Mouse (Mus musculus) lung, postnatal 36 days (tissue): ENCODE measurements at regions not wholly inside any gene's neighbourhood (a gene's known extent, or its start where the extent isn't known, plus 50 kb on each side); places are given as distances from the start of the nearest gene placed in this dataset.
"Not testable (repeated sequence)": the region's sequence is repeated elsewhere in the genome, so short reads cannot be mapped to it uniquely, and the experiment has no call there.

Source experiments
- DNase-seq: peaks from one replicate; pipeline ENCODE4 v3.0.0; 2022; ENCODE audit warnings: mixed read lengths

DNA sequence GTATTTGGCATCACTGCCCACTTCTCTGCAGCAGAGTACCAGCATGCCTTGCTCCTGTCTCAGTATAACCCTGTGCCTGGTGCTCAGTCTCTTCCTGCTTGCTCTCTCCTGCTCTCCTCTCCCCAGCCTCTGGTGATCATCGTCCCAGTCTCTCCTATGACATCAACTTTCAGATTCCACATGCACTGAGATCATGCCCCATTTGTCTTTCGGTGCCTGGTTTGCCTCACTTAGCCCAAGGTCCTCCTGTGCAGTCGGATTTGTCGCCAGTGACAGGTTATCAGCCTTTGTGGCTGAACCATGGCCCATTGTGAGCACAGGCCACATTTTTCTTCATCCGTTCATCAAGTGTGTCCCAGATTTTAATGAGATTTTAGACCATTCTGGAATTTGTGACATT, 314.0 kb downstream of the Diras2 start:
- DNase-seq: no peak

DNA sequence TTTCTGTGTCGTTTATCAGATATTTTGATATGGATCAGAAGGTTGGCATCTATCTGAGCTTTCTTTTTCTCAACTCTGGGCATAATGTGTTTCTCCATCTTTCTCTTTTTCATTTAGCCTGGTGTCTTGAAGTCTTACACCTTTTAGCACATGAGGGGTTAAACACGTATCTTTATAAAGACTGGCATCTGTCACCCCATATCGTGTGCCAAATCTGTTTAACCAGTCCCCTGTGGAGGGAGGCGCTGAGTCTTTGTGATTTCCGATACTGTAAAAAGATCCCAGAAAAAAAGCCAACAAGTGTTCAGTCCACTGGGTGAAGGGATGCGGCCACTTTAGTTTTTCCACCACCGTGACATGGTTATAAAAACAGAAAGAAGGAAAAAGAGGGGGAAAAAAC, 313.3 kb downstream of the Diras2 start:
- DNase-seq: no peak

DNA sequence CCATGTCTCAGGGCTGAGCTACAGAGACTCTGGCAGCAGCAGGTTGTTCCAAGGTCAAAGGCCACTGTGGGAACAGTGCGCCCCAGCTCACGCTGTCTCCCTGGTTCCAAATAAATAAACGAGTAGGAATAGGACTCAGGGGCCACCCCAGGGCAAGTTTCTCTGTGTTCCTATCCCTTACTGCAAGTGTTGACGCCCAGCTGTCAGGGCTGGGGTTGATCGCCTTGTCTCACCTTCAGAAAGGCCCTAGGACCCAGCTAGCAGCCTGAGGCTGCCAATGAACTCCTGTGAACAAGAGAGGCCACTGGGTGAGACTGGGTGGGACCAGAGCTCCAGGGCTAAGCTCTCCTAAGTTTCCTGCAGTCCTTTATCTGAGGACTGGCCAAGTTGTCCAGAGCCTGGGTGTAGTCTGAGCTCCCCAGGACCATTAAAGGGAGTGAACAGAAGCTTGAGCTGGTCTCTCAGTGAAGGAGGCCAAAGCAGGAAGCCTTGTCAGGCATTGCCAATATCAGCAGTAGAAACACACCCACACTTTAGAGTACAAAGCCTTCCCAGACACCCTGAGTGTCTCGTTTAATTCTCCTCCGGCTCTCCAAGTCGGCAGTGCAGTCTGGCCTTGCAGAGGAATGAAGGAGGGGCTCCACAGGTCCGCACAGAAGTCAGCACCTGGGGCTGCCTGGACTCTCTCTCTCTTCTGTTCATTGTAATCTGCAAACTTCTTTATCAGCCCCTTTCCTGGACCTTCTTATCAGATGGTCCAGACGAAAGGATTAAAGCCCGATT, 308.6 kb downstream of the Diras2 start:
- peak; percentile 18 for DNase-seq

DNA sequence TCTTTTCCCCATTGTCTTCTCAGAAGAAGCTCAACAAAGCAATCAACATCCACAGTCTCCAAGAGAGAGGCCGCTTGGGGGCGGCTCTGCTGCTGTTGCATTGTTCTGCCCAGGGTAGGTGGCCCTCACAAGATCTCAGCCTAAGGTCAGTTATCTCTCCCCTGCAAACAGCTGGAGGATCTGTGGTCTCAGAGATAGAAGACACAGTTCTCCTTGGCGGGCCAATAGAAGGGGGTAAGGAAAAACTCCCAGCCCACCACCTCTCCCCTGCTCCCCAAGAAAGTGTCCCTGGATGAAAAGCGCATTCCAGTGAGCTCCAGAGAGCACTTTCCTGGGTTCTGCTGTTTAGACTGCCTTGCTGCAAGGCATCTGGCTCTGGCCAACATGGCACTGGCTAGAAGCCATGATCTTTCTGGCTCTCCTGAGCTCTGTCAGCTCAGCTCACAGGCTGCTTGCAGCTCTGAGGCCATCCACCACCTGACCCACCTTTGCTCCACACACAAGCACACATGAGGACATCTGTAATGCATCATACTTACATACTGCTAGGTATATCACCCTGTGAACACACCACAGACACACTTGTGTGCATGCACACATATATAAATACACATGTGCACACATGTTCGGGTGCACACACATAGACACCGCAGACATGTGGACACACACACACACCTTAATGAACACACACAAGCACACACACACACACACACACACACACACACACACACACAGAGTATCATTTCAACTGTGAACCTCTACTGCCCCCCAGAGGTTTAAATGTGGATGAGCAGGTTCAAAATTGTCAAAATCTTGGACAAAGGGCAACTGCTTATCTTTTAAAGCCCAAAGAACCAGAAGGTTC, 307.7 kb downstream of the Diras2 start:
- DNase-seq: peak; percentile 52

DNA sequence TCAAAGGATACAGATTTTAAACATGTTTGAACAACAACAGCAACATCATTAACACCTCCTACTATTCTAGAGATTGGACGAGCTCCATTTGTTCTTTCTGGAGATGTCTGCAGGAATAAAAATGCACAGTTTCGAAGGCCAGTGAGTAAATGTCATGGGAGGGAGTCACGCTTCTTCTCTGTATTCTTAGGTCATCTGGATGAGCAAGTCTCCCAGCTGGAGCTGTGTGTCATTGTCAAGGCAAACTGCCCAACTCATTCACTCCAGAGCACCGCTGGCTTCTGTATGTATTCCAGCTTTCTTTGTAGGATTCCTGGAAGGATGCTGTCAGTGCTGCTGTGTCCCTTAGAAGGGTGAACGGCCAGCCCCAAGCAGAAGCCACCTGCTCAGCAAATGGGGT, 297.1 kb downstream of the Diras2 start:
- DNase-seq: no peak

DNA sequence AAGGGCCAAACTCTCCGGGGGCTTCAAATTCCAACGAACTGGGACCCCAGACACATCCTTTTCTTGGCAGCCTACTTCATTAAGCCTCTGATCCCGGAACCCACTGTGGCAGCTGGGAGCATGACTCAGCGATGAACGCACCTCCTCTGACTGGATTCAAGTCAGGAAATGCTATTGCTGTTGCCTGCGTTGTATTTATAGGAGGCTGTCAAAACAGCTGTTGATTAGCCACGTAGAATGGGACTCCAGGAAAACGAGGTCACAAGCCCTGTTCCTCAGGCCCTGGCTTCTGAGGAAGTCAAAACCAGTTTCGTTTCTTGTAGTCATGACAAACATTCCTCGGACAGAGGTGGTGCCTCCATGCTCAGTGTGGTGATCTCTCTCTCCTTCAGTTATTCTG, 295.0 kb downstream of the Diras2 start:
- peak; percentile 21 for DNase-seq

DNA sequence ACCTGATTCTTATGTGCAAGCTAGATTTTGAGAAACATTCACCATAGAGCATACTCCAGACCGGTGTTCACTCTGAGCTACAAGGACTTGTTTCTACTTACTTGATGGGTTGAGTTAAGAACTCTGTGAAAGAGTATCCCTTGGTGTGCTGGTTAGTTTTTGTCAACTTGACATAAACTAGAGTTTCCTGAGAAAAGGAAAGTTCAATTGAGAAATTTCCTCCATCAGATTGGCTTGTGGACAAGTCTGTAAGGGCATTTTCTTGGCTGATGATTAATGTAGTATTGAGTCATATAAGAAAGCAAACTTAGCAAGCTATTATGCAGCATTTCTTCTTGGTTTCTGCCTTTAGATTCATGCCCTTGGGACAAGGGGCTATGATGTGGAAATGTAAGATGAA, 291.5 kb downstream of the Diras2 start:
- DNase-seq: no peak

DNA sequence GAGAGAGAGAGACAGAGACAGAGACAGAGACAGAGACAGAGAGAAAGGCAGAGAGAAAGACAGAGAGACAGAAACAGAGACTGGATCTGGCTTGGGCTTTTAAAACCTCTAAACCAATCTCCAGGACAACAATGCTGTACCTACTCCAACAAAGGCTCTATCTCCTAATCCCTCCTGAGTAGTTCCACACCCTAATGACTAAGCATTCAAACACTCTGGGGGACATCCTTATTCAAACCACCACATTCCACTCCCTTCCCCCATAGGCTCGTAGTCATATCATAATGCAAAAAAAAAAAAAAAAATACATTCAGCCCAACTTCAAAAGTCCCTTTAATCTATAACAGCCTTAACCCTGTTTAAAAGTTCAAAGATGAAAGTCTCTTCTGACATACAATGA, 289.3 kb downstream of the Diras2 start:
- DNase-seq: no peak

DNA sequence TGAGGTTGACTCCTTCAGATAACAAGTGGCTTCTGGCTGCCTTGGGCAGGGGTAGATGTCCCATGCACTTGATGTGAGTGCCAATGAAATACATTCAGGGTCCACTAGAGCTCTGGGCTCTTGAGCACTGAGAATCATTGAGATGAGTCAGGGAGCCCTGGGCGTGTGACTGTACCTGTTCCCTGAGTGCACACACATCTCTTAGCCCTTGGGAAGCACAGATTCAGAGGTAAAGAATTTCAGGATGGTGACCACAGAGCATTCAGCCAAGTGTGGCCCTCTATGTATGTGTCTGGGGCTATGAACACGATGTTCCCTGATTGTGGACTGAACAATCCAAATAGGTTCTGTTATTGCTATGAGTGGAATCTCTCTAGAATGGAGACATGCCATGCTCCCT, 281.6 kb downstream of the Diras2 start:
- DNase-seq: no peak

DNA sequence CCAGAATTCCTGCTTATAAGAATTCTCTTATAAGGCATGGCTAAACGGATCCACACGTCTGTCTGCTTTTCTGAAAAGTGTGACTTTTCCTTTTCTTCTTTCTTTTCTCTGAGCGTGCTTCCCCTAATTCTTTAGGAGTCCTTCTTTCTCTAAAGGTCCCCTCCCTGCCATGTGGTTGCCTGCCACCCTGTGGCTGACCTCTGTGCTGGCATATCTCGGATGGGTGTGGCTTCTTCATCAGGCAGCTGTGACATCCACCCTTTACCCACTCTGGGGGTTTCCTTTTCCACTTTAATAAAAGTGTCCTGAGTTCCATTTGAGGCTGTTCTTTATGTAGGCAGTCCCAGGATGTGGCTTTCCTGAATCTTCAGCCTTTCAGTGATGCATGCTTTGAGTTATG, 280.7 kb downstream of the Diras2 start:
- peak; percentile 14 for DNase-seq

DNA sequence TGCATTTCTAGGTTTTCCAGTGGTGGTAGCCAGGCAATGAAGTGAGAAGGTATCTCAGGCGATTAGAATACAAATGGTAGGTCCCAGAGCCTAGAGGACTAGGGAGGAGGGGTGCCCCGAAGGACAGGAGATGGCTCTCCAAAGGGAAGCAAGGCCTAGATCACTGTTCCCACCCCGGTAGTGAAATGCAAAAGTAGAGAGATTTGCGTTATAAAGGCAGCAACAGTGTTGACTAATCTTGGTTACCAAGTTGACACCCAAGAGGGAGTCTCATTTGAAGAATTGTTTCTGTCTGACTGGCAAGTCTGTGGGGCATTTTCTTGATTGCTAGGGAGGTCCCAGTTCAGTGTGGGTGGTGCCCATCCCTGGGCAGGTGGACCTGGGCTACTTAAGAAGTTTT, 278.8 kb downstream of the Diras2 start:
- DNase-seq: no peak

DNA sequence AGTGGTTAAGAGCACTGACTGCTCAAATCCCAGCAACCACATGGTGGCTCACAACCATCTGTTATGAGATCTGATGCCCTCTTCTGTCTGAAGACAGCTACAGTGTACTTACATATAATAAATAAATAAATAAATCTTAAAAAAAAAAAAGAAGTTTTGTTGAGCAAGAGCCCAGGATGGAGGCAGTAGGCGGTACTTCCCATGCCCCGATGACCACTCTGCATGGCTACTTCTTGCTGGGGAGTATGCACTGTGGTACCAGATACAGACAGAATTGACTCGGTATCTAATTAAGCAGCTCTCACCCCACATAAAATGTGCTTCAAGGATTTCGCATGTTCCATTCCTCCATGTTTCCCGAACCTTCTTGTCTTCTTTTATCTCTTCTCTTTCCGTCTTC, 278.4 kb downstream of the Diras2 start:
- DNase-seq: not testable (repeated sequence)

DNA sequence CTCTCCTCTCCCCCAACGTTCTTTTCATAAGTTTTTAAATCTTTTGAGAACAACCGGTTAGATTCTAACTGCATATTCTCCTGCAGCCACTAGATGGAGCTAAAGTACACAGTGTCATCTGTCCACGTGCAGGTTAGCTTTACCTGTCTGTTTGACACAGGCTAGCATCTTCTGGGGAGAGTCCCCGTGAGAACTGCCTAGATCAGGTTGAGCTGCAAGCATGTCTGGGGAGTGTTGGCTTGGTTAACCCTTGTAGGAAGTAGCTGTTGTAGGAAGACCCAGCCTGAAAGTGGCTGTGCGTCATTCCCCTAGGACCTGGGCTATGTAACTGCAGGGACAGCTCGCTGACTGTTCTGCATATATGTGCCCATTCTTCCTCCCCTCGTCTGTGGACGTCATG, 277.9 kb downstream of the Diras2 start:
- peak; percentile 33 for DNase-seq

DNA sequence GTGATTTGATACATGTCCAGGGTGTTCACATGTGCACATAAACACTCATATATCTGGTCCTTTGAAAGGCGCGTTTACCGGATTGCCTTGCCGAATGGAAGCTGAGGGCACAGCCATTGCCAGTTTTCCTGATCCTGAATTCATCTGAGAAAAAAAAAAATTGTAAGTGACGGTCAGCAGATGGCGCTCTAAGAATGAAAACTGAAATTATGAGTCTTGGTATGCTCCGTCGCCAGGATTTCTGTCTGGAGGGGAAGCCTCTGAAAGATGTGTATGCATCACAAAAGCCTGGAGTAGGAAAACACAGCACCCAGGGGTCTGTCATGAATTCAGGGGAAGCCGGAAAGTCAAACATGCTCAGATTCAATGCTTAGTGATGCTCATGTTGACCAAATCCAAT, 276.9 kb downstream of the Diras2 start:
- DNase-seq: peak; percentile 35

DNA sequence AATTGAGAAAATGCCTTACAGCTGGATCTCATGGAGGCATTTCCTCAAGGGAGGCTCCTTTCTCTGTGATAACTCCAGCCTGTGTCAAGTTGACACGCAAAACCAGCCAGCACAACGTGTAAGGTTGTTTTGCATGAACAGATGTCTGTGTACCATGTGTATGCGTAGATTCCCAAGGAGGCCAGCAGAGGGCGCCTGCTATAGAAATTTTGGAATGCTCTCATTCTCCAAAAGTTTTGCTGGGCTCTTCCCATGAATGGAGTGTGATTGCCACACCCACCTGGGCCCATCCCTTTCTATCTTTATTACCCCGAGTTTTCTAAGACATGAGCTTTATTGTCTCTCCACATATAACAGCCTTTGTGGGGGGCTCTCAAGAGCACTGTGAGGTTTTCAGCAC, 275.4 kb downstream of the Diras2 start:
- DNase-seq: no peak

DNA sequence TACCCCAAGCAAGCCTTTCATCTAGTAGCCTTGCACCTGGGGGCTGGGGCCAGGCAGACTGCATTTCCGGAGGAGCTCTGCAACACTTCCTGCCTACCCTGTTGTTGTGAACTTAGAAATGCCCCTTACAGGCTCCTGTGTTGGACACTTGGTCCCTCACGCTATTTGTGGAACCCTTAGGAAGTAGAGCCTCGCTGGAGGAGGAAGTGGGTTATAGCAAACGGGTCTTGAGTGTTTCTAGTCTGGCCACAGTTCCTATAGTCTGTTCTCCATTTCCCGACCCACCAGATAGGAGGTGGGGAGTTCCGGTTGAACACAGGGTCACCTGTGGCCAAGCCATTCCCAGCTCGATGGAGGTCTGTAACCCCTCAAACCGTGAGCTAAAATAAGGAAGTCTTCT, 272.7 kb downstream of the Diras2 start:
- no peak for DNase-seq

DNA sequence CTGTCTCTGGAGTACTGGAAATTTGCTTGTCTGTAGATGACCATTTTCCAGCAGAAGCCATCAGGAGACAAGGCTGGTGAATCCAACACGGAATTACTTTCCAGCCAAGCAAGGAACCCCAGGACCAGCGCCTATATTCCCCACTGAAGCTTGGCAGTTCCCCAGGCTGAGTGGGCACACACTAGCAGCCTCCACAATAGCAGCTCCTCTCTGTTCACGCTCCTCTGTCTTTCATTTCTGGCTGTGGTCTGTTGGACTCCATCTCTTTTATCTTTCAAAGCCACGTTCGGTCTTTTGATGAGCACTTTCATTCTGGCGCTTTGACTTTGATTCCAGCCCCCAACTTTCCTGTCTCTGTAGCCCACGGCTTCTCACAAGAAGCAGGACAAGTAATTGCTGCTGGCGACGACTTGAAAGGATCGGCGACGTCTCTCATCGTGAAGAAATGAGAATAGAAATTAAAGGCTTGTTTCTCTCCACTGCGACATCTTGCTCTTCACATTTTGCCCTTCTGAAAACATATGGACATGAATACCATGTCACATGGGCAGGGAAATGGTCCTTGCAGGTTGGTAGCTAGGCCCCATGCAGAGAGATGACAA, 268.0 kb downstream of the Diras2 start:
- no peak for DNase-seq

DNA sequence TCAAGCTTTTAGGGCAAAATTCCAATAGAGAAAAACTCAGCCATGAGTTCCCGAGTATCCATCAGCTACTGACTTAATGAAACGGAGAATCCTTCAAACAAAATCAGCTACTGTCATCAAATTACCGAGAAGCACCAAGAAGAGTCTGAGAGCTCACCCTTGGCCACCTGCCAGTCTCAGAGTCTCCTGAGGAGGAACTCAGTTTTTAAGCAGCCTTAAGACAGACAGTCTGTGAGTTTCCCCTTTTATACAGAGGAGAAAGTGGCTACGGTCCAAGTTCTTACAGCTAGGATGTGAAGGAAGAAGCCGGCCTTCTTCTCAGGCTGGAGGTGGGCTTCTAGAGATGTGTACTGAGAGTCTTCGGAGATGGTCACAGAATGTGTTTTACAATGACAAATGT, 262.8 kb downstream of the Diras2 start:
- peak; percentile 9 for DNase-seq

DNA sequence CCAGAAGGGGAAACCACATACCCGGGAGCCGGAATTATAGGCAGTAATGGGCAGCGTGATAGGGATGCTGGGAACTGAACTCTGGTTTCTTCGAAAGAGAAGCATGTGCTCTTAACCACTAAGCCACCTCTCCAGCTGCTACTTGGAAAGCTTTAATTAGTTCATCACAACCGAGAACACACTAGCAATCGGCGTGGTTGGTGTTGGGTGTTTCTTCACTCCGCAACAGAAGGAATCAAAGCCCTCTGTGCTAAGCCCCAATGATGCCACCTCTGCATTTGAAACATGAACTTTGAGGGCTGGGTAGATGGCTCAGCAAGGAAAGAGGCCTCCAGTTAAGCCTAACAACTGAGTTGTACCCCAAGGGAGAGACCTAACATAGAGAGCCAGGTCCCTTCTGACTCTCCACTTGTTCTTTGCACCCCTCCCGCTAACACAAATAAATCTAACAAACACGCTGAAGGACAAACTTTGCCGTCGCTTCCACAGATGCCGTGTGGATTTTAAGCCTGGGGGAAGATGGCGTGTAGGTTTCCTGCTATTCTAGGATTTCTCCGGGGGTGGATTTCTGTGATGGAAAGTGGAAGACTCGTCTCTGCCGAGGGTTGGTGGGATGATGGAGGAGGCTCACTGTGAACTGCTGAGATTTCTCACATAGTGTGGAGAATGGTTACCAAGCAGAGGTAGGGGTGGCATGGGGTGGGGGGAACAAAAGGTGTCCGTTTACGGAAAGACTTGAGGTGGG, 257.4 kb downstream of the Diras2 start:
- DNase-seq: no peak

DNA sequence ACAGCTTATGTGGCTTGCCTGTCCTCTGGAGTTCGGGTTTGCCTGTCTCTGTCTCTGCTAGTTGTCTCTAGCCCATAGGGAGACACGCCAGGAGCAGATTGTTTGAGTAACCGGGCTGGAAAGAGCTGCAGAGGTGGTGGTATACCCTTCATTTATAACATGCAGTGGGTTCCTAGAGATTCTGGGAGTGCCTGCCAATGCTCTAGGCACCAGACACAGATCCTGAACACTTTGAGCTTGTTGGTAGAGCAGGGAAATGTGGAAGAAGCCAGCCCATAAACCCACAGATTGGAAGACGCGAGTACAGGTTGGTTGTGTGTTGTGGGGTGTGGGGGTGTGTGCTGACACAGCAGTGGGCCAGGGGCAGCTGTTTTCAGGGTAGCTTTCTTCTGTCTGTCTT, 255.9 kb downstream of the Diras2 start:
- DNase-seq: no peak

DNA sequence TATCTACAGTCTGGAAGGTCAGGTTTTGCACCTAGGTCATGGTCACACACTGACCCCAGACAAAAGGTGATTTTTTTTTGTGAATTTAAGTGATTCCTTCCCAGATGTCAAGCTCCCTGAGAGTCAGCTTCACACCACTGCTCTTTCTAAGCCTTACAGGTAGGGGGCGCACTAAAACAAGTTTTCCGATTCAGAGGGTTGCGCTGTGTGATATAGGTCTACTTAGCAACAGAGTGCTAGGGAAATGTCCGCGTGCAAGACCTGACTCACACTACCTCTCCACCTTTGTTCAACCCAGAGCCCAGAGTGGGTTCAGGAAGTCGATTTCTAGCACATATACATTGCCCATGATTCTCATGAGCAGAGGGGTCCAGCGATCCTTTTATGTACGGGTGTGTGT, 255.4 kb downstream of the Diras2 start:
- peak; percentile 57 for DNase-seq

DNA sequence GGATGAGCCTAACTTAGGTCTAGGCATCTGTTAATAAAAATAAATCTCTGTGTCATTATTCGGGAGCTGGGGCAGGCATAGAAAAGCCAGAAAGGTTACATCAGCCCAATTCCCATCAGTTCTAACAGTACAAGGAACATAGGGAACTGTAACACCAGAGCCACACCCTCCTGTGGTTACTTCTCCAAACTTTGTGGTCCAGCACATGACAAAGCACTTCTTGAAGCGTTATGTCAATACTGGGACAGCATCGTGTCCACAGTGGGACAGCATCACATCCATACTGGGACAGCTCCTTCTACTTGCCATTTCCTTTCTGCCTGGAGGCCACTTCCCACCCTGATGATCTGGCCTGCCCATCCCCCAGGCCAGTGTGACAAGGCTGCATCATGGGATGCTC, 253.9 kb downstream of the Diras2 start:
- DNase-seq: peak; percentile 41

DNA sequence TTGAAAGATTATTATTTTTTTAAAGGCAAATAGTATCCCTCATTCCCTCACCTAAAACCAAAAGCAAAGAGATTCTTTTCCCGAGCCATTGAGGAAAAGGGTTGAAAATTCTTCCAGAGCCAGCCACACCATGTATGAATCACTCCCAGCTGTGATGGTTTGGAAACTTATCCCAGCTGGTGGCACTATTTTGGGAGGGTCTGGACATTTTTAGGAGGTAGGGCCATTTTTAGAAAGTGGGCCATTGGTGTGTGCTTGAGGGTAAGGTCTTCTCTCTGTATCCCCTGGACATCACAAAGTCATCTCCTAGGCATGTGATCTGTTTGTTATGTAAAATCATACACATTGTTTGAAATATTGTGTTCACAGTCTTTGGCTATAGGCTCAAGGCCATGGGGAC, 252.2 kb downstream of the Diras2 start:
- DNase-seq: no peak
